Mouse (Mus musculus) left cerebral cortex, postnatal 25 days (tissue): Measurements from ENCODE around the gene Dync1li2. TPM values are rescaled to one million over a fixed set of nuclear protein-coding genes. Genes with fewer than 3 reads are reported as not detected.

Experiments used
- total RNA-seq, 2 experiments: library from RNA; stranded (reverse); gene quantifications; 2 replicates each; pipeline ENCODE4 v1.2.3; 2021

The Dync1li2 gene
- total RNA-seq, 2 experiments from 2014 or later, result 267 to 283 TPM

Other genes starting within 250 kb of the Dync1li2 start
- 10 to 100 TPM; 36.5 to 36.7 TPM for gene Tk2, start 194.5 kb downstream of the Dync1li2 start, total RNA-seq
- gene Cklf, start 192.2 kb downstream of the Dync1li2 start, total RNA-seq, result 1 to 10 TPM; 6.5 to 7.5 TPM
- gene Cmtm2a, start 149.9 kb downstream of the Dync1li2 start, total RNA-seq, result not detected
- not detected for gene Gm45711, start 133.0 kb downstream of the Dync1li2 start, total RNA-seq
- gene Cmtm1, start 132.9 kb downstream of the Dync1li2 start, total RNA-seq, result not detected
- gene Gm11020, start 121.5 kb downstream of the Dync1li2 start, total RNA-seq, result not detected
- not detected for gene Cmtm2b, start 120.8 kb downstream of the Dync1li2 start, total RNA-seq
- gene Cmtm3, start 103.6 kb downstream of the Dync1li2 start, total RNA-seq, result 10 to 100 TPM in 1 of 2 experiments, 1 to 10 TPM in 1; 9.3 to 12.2 TPM
- 10 to 100 TPM; 74.8 to 81.5 TPM for gene Cmtm4, start 47.2 kb downstream of the Dync1li2 start, total RNA-seq
- 1 to 10 TPM; 1.9 to 2.3 TPM for gene Terb1, start 66.9 kb upstream of the Dync1li2 start, total RNA-seq
- gene Nae1, start 91.6 kb upstream of the Dync1li2 start, total RNA-seq, result 10 to 100 TPM; 44.5 to 50.5 TPM
- 10 to 100 TPM; 28.9 to 30.7 TPM for gene Car7, start 91.6 kb upstream of the Dync1li2 start, total RNA-seq
- gene Pdp2, start 148.4 kb upstream of the Dync1li2 start, total RNA-seq, result 1 to 10 TPM; 7.6 to 8.4 TPM
- not detected for gene Cdh16, start 181.3 kb upstream of the Dync1li2 start, total RNA-seq
- gene Rrad, start 188.3 kb upstream of the Dync1li2 start, total RNA-seq, result 1 to 10 TPM; 3.4 to 3.9 TPM
- gene Ciao2b, start 198.9 kb upstream of the Dync1li2 start, total RNA-seq, result 10 to 100 TPM; 33.1 to 33.5 TPM